Mouse (Mus musculus) heart, embryonic 15.5 days (tissue): ENCODE data around the gene Vrk1. TPM values are rescaled to one million over a fixed set of nuclear protein-coding genes. Genes with fewer than 3 reads are reported as not detected.

Experiments
- ATAC-seq: fragments of 200-750 bp; cut with Nextera tagmentation; replicated peaks from 2 replicates; pipeline ENCODE4 v1.8.0; 2017; ENCODE audit warnings: low read depth, moderate TSS enrichment; ENCODE audit not compliant: insufficient number of reproducible peaks, insufficient read depth, low FRiP score
- H3K27ac ChIP-seq: fragments of 300-500 bp; sonication (generic); 2 replicates; pipeline ENCODE4 v1.5.1; 2015; ENCODE audit warnings: mild to moderate bottlenecking, inconsistent platforms
- H3K27me3 ChIP-seq: fragments of 300-500 bp; sonication (generic); 2 replicates; pipeline ENCODE4 v1.6.1; 2015; ENCODE audit warnings: inconsistent platforms
- H3K36me3 ChIP-seq: fragments of 300-500 bp; sonication (generic); 2 replicates; pipeline ENCODE4 v1.6.1; 2015; ENCODE audit warnings: mild to moderate bottlenecking, inconsistent platforms
- H3K4me1 ChIP-seq: fragments of 300-500 bp; sonication (generic); replicated peaks from 2 replicates; pipeline ENCODE4 v1.6.1; 2015; ENCODE audit warnings: inconsistent platforms
- H3K4me2 ChIP-seq: fragments of 300-500 bp; sonication (generic); 2 replicates; pipeline ENCODE4 v1.6.1; 2015; ENCODE audit warnings: inconsistent platforms, mild to moderate bottlenecking, moderate library complexity
- H3K4me3 ChIP-seq: fragments of 300-500 bp; sonication (generic); 2 replicates; pipeline ENCODE4 v1.5.1; 2015; ENCODE audit warnings: mild to moderate bottlenecking, inconsistent platforms
- H3K9ac ChIP-seq: fragments of 300-500 bp; sonication (generic); 2 replicates; pipeline ENCODE4 v1.6.1; 2015; ENCODE audit warnings: mild to moderate bottlenecking, inconsistent platforms
- H3K9me3 ChIP-seq: fragments of 300-500 bp; sonication (generic); replicated peaks from 2 replicates; pipeline ENCODE4 v1.6.1; 2016; ENCODE audit warnings: inconsistent platforms
- WGBS: fragments of 180-500 bp; shearing (Covaris S2); methylation state at CpG from one replicate; pipeline ENCODE4 v1.1.7; 2015; ENCODE audit warnings: mixed read lengths; 5-methylcytosine and 5-hydroxymethylcytosine counted together
- polyA plus RNA-seq: library from polyadenylated mRNA; unstranded; fragments of >200 nt; fragmentation: Nextera tagmentation; extraction: Ambion mirVana; gene quantifications from 2 replicates; pipeline ENCODE4 v1.2.1, GENCODE M21; 2015

The Vrk1 gene
- polyA plus RNA-seq, 1 experiment from 2014 or later: 36.7 TPM

- no peak overlapping the region for H3K4me3 ChIP-seq
- H3K27ac ChIP-seq: no peak overlapping the region
- H3K9ac ChIP-seq: no peak overlapping the region
- no peaks in the 10 kb centered on the region for H3K9me3 ChIP-seq
- no peak for ATAC-seq
- no peaks in the 10 kb centered on the region for H3K4me1 ChIP-seq
- peaks cover 12% of the 10 kb centered on the region for H3K36me3 ChIP-seq
- H3K27me3 ChIP-seq: no peaks in the 10 kb centered on the region
- no peak overlapping the region for H3K4me2 ChIP-seq
- 58% methylated on average over 12 of the region's 12 CpGs for WGBS
Measured at GRCm38 (mm10) chr12:106059873-106060573, 50.0 kb downstream of the Vrk1 start.

- 82% methylated on average over 22 of the region's 22 CpGs for WGBS
- Histone ChIP-seq H3K4me1 (no peaks in the 10 kb centered on the region; the same call in 1 of the 2 replicates), H3K36me3 (0 out of 2 replicates have a peak, but pooled peaks cover 10% of the 10 kb centered on the region), H3K9ac (no peak overlapping the region), H3K4me3 (no peak overlapping the region), H3K27ac (no peak overlapping the region), H3K27me3 (no peaks in the 10 kb centered on the region), H3K9me3 (no peaks in the 10 kb centered on the region), H3K4me2 (no peak overlapping the region)
- ATAC-seq: no peak
Measured at GRCm38 (mm10) chr12:106070434-106071155, 60.6 kb downstream of the Vrk1 start.

GRCm38 (mm10) chr12:106071575-106072166 is 61.6 kb downstream of the Vrk1 start:
- ATAC-seq: no peak

GRCm38 (mm10) chr12:106074371-106075155 is 64.5 kb downstream of the Vrk1 start:
- no peak for ATAC-seq
- 89% methylated on average over 12 of the region's 12 CpGs for WGBS
- H3K27me3 ChIP-seq: no peaks in the 10 kb centered on the region
- H3K36me3 ChIP-seq: 0 out of 2 replicates have a peak, but pooled peaks cover 7% of the 10 kb centered on the region
- no peak overlapping the region for H3K4me2 ChIP-seq
- no peak overlapping the region for H3K4me3 ChIP-seq
- no peak overlapping the region for H3K27ac ChIP-seq
- no peaks in the 10 kb centered on the region for H3K9me3 ChIP-seq
- no peak overlapping the region for H3K9ac ChIP-seq
- no peaks in the 10 kb centered on the region for H3K4me1 ChIP-seq

More at GRCm38 (mm10) chr12:106071575-106072166, 61.6 kb downstream of the Vrk1 start:
- no peak overlapping the region for H3K4me3 ChIP-seq
- no peak overlapping the region for H3K9ac ChIP-seq
- WGBS: 81% methylated on average over 10 of the region's 10 CpGs
- H3K27ac ChIP-seq: no peak overlapping the region
- H3K27me3 ChIP-seq: no peaks in the 10 kb centered on the region
- H3K4me1 ChIP-seq: no peaks in the 10 kb centered on the region; the same call in 1 of the 2 replicates
- no peaks in the 10 kb centered on the region for H3K9me3 ChIP-seq
- H3K36me3 ChIP-seq: 0 out of 2 replicates have a peak, but pooled peaks cover 7% of the 10 kb centered on the region
- H3K4me2 ChIP-seq: no peak overlapping the region

- Histone ChIP-seq H3K36me3 (no peaks in the 10 kb centered on the region), H3K27ac (no peak overlapping the region), H3K4me1 (no peaks in the 10 kb centered on the region), H3K27me3 (no peaks in the 10 kb centered on the region), H3K9me3 (no peaks in the 10 kb centered on the region), H3K4me3 (no peak overlapping the region), H3K9ac (no peak overlapping the region), H3K4me2 (no peak overlapping the region)
- ATAC-seq: no peak
- WGBS: 89% methylated on average over 15 of the region's 15 CpGs
Measured at GRCm38 (mm10) chr12:106076131-106076530, 66.1 kb downstream of the Vrk1 start.

GRCm38 (mm10) chr12:106080511-106080910 is 70.5 kb downstream of the Vrk1 start:
- Histone ChIP-seq H3K27me3 (no peaks in the 10 kb centered on the region), H3K9me3 (no peaks in the 10 kb centered on the region), H3K27ac (no peak overlapping the region), H3K4me1 (no peaks in the 10 kb centered on the region), H3K9ac (no peak overlapping the region), H3K4me3 (no peak overlapping the region), H3K36me3 (no peaks in the 10 kb centered on the region), H3K4me2 (no peak overlapping the region)
- 75% methylated on average over 5 of the region's 5 CpGs for WGBS
- ATAC-seq: no peak

GRCm38 (mm10) chr12:106080945-106081747 is 71.1 kb downstream of the Vrk1 start:
- no peak overlapping the region for H3K27ac ChIP-seq
- no peak overlapping the region for H3K4me2 ChIP-seq
- no peaks in the 10 kb centered on the region for H3K36me3 ChIP-seq
- 47% methylated on average over 23 of the region's 23 CpGs for WGBS
- no peaks in the 10 kb centered on the region for H3K27me3 ChIP-seq
- no peak for ATAC-seq
- no peak overlapping the region for H3K9ac ChIP-seq
- H3K4me3 ChIP-seq: no peak overlapping the region
- no peaks in the 10 kb centered on the region for H3K9me3 ChIP-seq
- no peaks in the 10 kb centered on the region for H3K4me1 ChIP-seq

GRCm38 (mm10) chr12:106081748-106082140 is 71.7 kb downstream of the Vrk1 start:
- no peak overlapping the region for H3K4me2 ChIP-seq
- no peak for ATAC-seq
- H3K4me3 ChIP-seq: no peak overlapping the region
- WGBS: 78% methylated on average over 7 of the region's 7 CpGs
- H3K9me3 ChIP-seq: no peaks in the 10 kb centered on the region
- no peak overlapping the region for H3K27ac ChIP-seq
- no peak overlapping the region for H3K9ac ChIP-seq
- H3K36me3 ChIP-seq: no peaks in the 10 kb centered on the region
- H3K4me1 ChIP-seq: no peaks in the 10 kb centered on the region
- H3K27me3 ChIP-seq: no peaks in the 10 kb centered on the region

- H3K4me3 ChIP-seq: no peak overlapping the region
- H3K36me3 ChIP-seq: no peaks in the 10 kb centered on the region
- H3K4me1 ChIP-seq: no peaks in the 10 kb centered on the region
- H3K27ac ChIP-seq: no peak overlapping the region
- no peak for ATAC-seq
- no peak overlapping the region for H3K4me2 ChIP-seq
- H3K27me3 ChIP-seq: no peaks in the 10 kb centered on the region
- no peak overlapping the region for H3K9ac ChIP-seq
- H3K9me3 ChIP-seq: no peaks in the 10 kb centered on the region
- 53% methylated on average over 16 of the region's 16 CpGs for WGBS
Measured at GRCm38 (mm10) chr12:106082191-106082957, 72.3 kb downstream of the Vrk1 start.

GRCm38 (mm10) chr12:106082958-106083381 is 72.9 kb downstream of the Vrk1 start:
- Histone ChIP-seq H3K4me2 (no peak overlapping the region), H3K4me3 (no peak overlapping the region), H3K9me3 (no peaks in the 10 kb centered on the region), H3K9ac (no peak overlapping the region), H3K27me3 (no peaks in the 10 kb centered on the region), H3K36me3 (no peaks in the 10 kb centered on the region), H3K27ac (no peak overlapping the region), H3K4me1 (no peaks in the 10 kb centered on the region)
- ATAC-seq: no peak
- WGBS: 73% methylated on average over 11 of the region's 11 CpGs
